Mouse (Mus musculus): Measurements from ENCODE around the gene Fam19a2. TPM values are rescaled to one million over a fixed set of nuclear protein-coding genes. Genes with fewer than 3 reads are reported as not detected.

The Fam19a2 gene
- polyA plus RNA-seq (2012; rRNA removed) = 0.04 TPM in 1 of 2 replicates, not detected in the other

- H3K36me3 ChIP-seq (ENCODE audit: control insufficient read depth, insufficient read depth, low read length) = no peaks in the 10 kb centered on the region
- peak within 1 kb of the TSS; percentile 36 for H3K4me3 ChIP-seq (ENCODE audit: low read depth, low read length)
- no peak within 1 kb of the TSS for H3K27ac ChIP-seq (ENCODE audit: insufficient read depth, low read depth, low read length)
- H3K4me1 ChIP-seq (ENCODE audit: control insufficient read depth, insufficient read depth, insufficient read length, low read length) = peaks cover 11% of the 10 kb centered on the region
- 3% methylated on average over 12 of the region's 12 CpGs for WGBS
- TF ChIP-seq POLR2A (IDR thresholded peaks at IDR 0.05; ENCODE audit: low read depth, low read length) = no peak
- TF ChIP-seq CTCF (IDR thresholded peaks at IDR 0.05; ENCODE audit: extremely low read depth, insufficient read length, insufficient replicate concordance, low read depth, low read length) = peak; percentile 46; the same call in 1 of the 2 replicates
- H3K27me3 ChIP-seq (ENCODE audit: control insufficient read depth, insufficient read depth, low read length) = peaks cover 26% of the 10 kb centered on the region
These were observed at the start of gene Fam19a2 for GRCm38 (mm10) chr10:123263876-123264309. Gene Fam19a2, plus strand, starts transcription at chr10:123263996.

- H3K4me1 ChIP-seq (ENCODE audit: control insufficient read depth, insufficient read depth, insufficient read length, low read length) = no peaks in the 10 kb centered on the region
- no peaks in the 10 kb centered on the region for H3K27me3 ChIP-seq (ENCODE audit: control insufficient read depth, insufficient read depth, low read length)
- no peak overlapping the region for H3K4me3 ChIP-seq (ENCODE audit: low read depth, low read length)
- WGBS = 88% methylated on average over 5 of the region's 5 CpGs
- no peak overlapping the region for H3K27ac ChIP-seq (ENCODE audit: insufficient read depth, low read depth, low read length)
- TF ChIP-seq CTCF (IDR thresholded peaks at IDR 0.05; ENCODE audit: extremely low read depth, insufficient read length, insufficient replicate concordance, low read depth, low read length) (no peak), POLR2A (IDR thresholded peaks at IDR 0.05; ENCODE audit: low read depth, low read length) (no peak)
- no peaks in the 10 kb centered on the region for H3K36me3 ChIP-seq (ENCODE audit: control insufficient read depth, insufficient read depth, low read length)
These were observed 41.0 kb upstream of the Fam19a2 start for GRCm38 (mm10) chr10:123222785-123223184.

GRCm38 (mm10) chr10:123229420-123229819 is 34.4 kb upstream of the Fam19a2 start:
- no peak overlapping the region for H3K4me3 ChIP-seq (ENCODE audit: low read depth, low read length)
- TF ChIP-seq CTCF (IDR thresholded peaks at IDR 0.05; ENCODE audit: extremely low read depth, insufficient read length, insufficient replicate concordance, low read depth, low read length) = no peak
- no peak for TF ChIP-seq POLR2A (IDR thresholded peaks at IDR 0.05; ENCODE audit: low read depth, low read length)
- no peaks in the 10 kb centered on the region for H3K4me1 ChIP-seq (ENCODE audit: control insufficient read depth, insufficient read depth, insufficient read length, low read length)
- no peaks in the 10 kb centered on the region for H3K27me3 ChIP-seq (ENCODE audit: control insufficient read depth, insufficient read depth, low read length)
- no peaks in the 10 kb centered on the region for H3K36me3 ChIP-seq (ENCODE audit: control insufficient read depth, insufficient read depth, low read length)
- H3K27ac ChIP-seq (ENCODE audit: insufficient read depth, low read depth, low read length) = no peak overlapping the region
- 87% methylated on average over 5 of the region's 5 CpGs for WGBS

- TF ChIP-seq CTCF (IDR thresholded peaks at IDR 0.05; ENCODE audit: extremely low read depth, insufficient read length, insufficient replicate concordance, low read depth, low read length) = no peak
- no peak for TF ChIP-seq POLR2A (IDR thresholded peaks at IDR 0.05; ENCODE audit: low read depth, low read length)
- WGBS = 73% methylated on average over 6 of the region's 6 CpGs
- H3K27ac ChIP-seq (ENCODE audit: insufficient read depth, low read depth, low read length) = no peak overlapping the region
- H3K36me3 ChIP-seq (ENCODE audit: control insufficient read depth, insufficient read depth, low read length) = no peaks in the 10 kb centered on the region
- no peak overlapping the region for H3K4me3 ChIP-seq (ENCODE audit: low read depth, low read length)
- peaks cover 5% of the 10 kb centered on the region; the same call in 1 of the 2 replicates for H3K27me3 ChIP-seq (ENCODE audit: control insufficient read depth, insufficient read depth, low read length)
- H3K4me1 ChIP-seq (ENCODE audit: control insufficient read depth, insufficient read depth, insufficient read length, low read length) = no peaks in the 10 kb centered on the region
These were observed 15.7 kb upstream of the Fam19a2 start for GRCm38 (mm10) chr10:123248063-123248462.

- peaks cover 5% of the 10 kb centered on the region; the same call in 1 of the 2 replicates for H3K27me3 ChIP-seq (ENCODE audit: control insufficient read depth, insufficient read depth, low read length)
- TF ChIP-seq CTCF (IDR thresholded peaks at IDR 0.05; ENCODE audit: extremely low read depth, insufficient read length, insufficient replicate concordance, low read depth, low read length) (no peak), POLR2A (IDR thresholded peaks at IDR 0.05; ENCODE audit: low read depth, low read length) (no peak)
- WGBS = 78% methylated on average over 9 of the region's 9 CpGs
- no peak overlapping the region for H3K27ac ChIP-seq (ENCODE audit: insufficient read depth, low read depth, low read length)
- H3K36me3 ChIP-seq (ENCODE audit: control insufficient read depth, insufficient read depth, low read length) = no peaks in the 10 kb centered on the region
- no peaks in the 10 kb centered on the region for H3K4me1 ChIP-seq (ENCODE audit: control insufficient read depth, insufficient read depth, insufficient read length, low read length)
- no peak overlapping the region for H3K4me3 ChIP-seq (ENCODE audit: low read depth, low read length)
These were observed 11.9 kb upstream of the Fam19a2 start for GRCm38 (mm10) chr10:123251904-123252303.

GRCm38 (mm10) chr10:123254299-123254698 is 9.5 kb upstream of the Fam19a2 start:
- Histone ChIP-seq H3K4me1 (ENCODE audit: control insufficient read depth, insufficient read depth, insufficient read length, low read length) (no peaks in the 10 kb centered on the region), H3K4me3 (ENCODE audit: low read depth, low read length) (no peak overlapping the region), H3K36me3 (ENCODE audit: control insufficient read depth, insufficient read depth, low read length) (no peaks in the 10 kb centered on the region), H3K27me3 (ENCODE audit: control insufficient read depth, insufficient read depth, low read length) (peaks cover 5% of the 10 kb centered on the region; the same call in 1 of the 2 replicates), H3K27ac (ENCODE audit: insufficient read depth, low read depth, low read length) (no peak overlapping the region)
- WGBS = 28% methylated on average over 5 of the region's 5 CpGs
- TF ChIP-seq CTCF (IDR thresholded peaks at IDR 0.05; ENCODE audit: extremely low read depth, insufficient read length, insufficient replicate concordance, low read depth, low read length) (no peak), POLR2A (IDR thresholded peaks at IDR 0.05; ENCODE audit: low read depth, low read length) (no peak)

GRCm38 (mm10) chr10:123255674-123256348 is 8.0 kb upstream of the Fam19a2 start:
- no peaks in the 10 kb centered on the region for H3K4me1 ChIP-seq (ENCODE audit: control insufficient read depth, insufficient read depth, insufficient read length, low read length)
- H3K27ac ChIP-seq (ENCODE audit: insufficient read depth, low read depth, low read length) = no peak overlapping the region
- no peak overlapping the region for H3K4me3 ChIP-seq (ENCODE audit: low read depth, low read length)
- 80% methylated on average over 7 of the region's 7 CpGs for WGBS
- no peak for TF ChIP-seq CTCF (IDR thresholded peaks at IDR 0.05; ENCODE audit: extremely low read depth, insufficient read length, insufficient replicate concordance, low read depth, low read length)
- no peak for TF ChIP-seq POLR2A (IDR thresholded peaks at IDR 0.05; ENCODE audit: low read depth, low read length)
- H3K27me3 ChIP-seq (ENCODE audit: control insufficient read depth, insufficient read depth, low read length) = 0 out of 2 replicates have a peak, but pooled peaks cover 3% of the 10 kb centered on the region
- H3K36me3 ChIP-seq (ENCODE audit: control insufficient read depth, insufficient read depth, low read length) = no peaks in the 10 kb centered on the region

All from small intestine, adult 2 months (tissue).